Mouse (Mus musculus): Measurements from ENCODE around the gene Gm17455. TPM values are rescaled to one million over a fixed set of nuclear protein-coding genes. Genes with fewer than 3 reads are reported as not detected.

The Gm17455 gene
- polyA plus RNA-seq, 1 experiment from 2014 or later: 1.3 TPM

DNA sequence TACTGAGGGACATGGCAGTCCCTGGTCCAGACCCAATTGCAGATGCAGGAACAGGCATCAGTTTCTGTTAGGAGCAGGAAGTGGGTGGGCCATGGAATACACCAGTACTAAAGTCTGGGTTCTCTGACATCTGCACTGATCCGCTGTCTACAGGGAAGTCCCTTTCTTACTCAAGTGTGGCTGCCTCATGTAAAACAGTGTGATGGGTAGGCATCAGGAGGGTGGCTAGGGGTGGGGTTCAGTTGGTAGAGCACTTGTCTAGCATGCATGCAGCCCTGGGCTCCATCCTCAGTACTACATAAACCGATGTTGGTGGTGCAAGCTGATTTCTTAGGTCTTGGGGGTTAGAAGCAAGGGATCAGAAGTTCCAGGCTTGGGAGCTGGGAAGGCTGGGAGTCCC, 14.2 kb downstream of the Gm17455 start:
- H3K9me3 ChIP-seq (replicated peaks; ENCODE audit: control insufficient read depth, low read length): no peaks in the 10 kb centered on the region
- no peak overlapping the region for H3K27ac ChIP-seq (replicated peaks; ENCODE audit: low read depth, low read length)
- H3K36me3 ChIP-seq (replicated peaks; ENCODE audit: control insufficient read depth, insufficient read depth, low read depth, low read length): no peaks in the 10 kb centered on the region
- H3K27me3 ChIP-seq (ENCODE audit: control insufficient read depth, insufficient read depth, low read length): no peaks in the 10 kb centered on the region
- H3K4me2 ChIP-seq (ENCODE audit: low read depth, low read length): no peak overlapping the region
- 72% methylated on average over 2 of the region's 2 CpGs for WGBS
- no peak overlapping the region for H3K9ac ChIP-seq (replicated peaks; ENCODE audit: low read length)
- ATAC-seq (replicated peaks; ENCODE audit: insufficient number of reproducible peaks, low FRiP score, low TSS enrichment, low read depth) (no peak), DNase-seq (ENCODE audit: low spot score) (no peak)
- H3K4me1 ChIP-seq (ENCODE audit: control insufficient read depth, insufficient read depth, low read length): no peaks in the 10 kb centered on the region
- no peak overlapping the region for H3K4me3 ChIP-seq (ENCODE audit: low read depth, low read length)

DNA sequence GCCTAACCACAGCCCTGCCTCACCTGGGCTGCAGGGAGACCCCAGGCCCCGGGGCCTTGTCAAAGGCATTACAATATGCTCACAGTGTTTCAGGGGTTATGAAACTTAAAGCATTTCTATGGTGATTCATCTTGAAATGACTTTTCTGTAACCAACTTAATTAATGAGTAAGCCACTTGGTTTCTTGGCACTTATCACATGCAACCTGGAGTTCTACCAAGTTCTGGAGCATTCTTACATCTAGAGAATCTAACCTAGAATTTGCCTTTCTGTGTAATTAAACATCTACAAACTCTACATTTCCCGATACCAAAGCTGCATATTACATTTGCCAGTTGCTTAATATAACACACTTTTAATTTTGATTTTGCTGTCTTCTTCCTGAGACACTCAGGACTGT, 17.5 kb downstream of the Gm17455 start:
- Histone ChIP-seq H3K4me2 (ENCODE audit: low read depth, low read length) (no peak overlapping the region), H3K9me3 (replicated peaks; ENCODE audit: control insufficient read depth, low read length) (no peaks in the 10 kb centered on the region), H3K4me1 (ENCODE audit: control insufficient read depth, insufficient read depth, low read length) (no peaks in the 10 kb centered on the region), H3K9ac (replicated peaks; ENCODE audit: low read length) (no peak overlapping the region), H3K4me3 (ENCODE audit: low read depth, low read length) (no peak overlapping the region), H3K36me3 (replicated peaks; ENCODE audit: control insufficient read depth, insufficient read depth, low read depth, low read length) (no peaks in the 10 kb centered on the region), H3K27ac (replicated peaks; ENCODE audit: low read depth, low read length) (no peak overlapping the region), H3K27me3 (ENCODE audit: control insufficient read depth, insufficient read depth, low read length) (no peaks in the 10 kb centered on the region)
- DNase-seq (ENCODE audit: low spot score): no peak
- ATAC-seq (replicated peaks; ENCODE audit: insufficient number of reproducible peaks, low FRiP score, low TSS enrichment, low read depth): no peak
- WGBS: 92% methylated on average over 2 of the region's 2 CpGs

DNA sequence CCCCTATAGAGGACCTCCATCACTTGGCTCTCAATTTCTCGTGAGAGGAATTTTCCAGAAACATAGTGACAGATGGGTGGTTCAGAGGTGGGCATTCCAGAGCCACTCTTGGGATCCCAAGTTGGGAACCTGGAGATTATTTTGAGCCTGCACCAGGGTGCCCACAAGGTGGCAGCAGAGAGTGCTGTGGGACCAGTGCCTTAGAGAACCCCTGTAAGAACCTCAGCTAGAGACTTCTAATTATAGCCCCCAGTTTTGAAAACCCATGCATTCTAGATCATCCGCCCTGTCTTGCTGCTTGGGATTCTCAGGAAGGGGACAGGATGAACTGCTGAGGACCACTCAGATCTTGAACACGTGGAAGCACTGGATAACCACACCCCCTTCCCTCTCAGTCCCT, 18.6 kb downstream of the Gm17455 start:
- 16% methylated on average over 3 of the region's 3 CpGs for WGBS
- H3K9me3 ChIP-seq (replicated peaks; ENCODE audit: control insufficient read depth, low read length): no peaks in the 10 kb centered on the region
- H3K36me3 ChIP-seq (replicated peaks; ENCODE audit: control insufficient read depth, insufficient read depth, low read depth, low read length): no peaks in the 10 kb centered on the region
- H3K4me2 ChIP-seq (ENCODE audit: low read depth, low read length): no peak overlapping the region
- no peak overlapping the region for H3K4me3 ChIP-seq (ENCODE audit: low read depth, low read length)
- DNase-seq (ENCODE audit: low spot score) (peak; percentile 81), ATAC-seq (replicated peaks; ENCODE audit: insufficient number of reproducible peaks, low FRiP score, low TSS enrichment, low read depth) (no peak)
- H3K27ac ChIP-seq (replicated peaks; ENCODE audit: low read depth, low read length): no peak overlapping the region
- no peaks in the 10 kb centered on the region for H3K4me1 ChIP-seq (ENCODE audit: control insufficient read depth, insufficient read depth, low read length)
- H3K9ac ChIP-seq (replicated peaks; ENCODE audit: low read length): no peak overlapping the region
- no peaks in the 10 kb centered on the region for H3K27me3 ChIP-seq (ENCODE audit: control insufficient read depth, insufficient read depth, low read length)

DNA sequence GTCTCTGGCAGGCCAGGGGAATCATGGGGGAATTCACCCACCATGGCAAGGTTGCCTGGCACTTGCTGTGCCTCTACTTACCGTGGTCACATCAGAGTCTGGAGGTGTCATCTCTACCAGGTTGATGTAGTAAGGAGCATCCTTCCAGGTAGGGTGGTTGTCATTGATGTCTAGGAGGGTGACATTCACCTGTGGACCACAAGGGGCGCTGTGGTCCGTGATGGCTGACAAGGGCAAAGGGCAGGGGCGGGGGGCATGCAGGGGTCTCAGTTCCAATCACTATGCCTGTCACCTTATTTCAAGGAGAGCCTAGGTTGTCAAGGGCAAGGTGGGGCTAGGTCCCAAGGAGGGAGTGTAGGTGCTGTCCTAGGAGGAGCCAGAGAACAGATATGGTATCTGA, 20.1 kb downstream of the Gm17455 start:
- Histone ChIP-seq H3K4me3 (ENCODE audit: low read depth, low read length) (no peak overlapping the region), H3K9ac (replicated peaks; ENCODE audit: low read length) (no peak overlapping the region), H3K4me1 (ENCODE audit: control insufficient read depth, insufficient read depth, low read length) (no peaks in the 10 kb centered on the region), H3K36me3 (replicated peaks; ENCODE audit: control insufficient read depth, insufficient read depth, low read depth, low read length) (no peaks in the 10 kb centered on the region), H3K27ac (replicated peaks; ENCODE audit: low read depth, low read length) (no peak overlapping the region), H3K4me2 (ENCODE audit: low read depth, low read length) (no peak overlapping the region), H3K9me3 (replicated peaks; ENCODE audit: control insufficient read depth, low read length) (no peaks in the 10 kb centered on the region), H3K27me3 (ENCODE audit: control insufficient read depth, insufficient read depth, low read length) (no peaks in the 10 kb centered on the region)
- 30% methylated on average over 4 of the region's 4 CpGs for WGBS
- ATAC-seq (replicated peaks; ENCODE audit: insufficient number of reproducible peaks, low FRiP score, low TSS enrichment, low read depth): no peak
- DNase-seq (ENCODE audit: low spot score): peak; percentile 9

DNA sequence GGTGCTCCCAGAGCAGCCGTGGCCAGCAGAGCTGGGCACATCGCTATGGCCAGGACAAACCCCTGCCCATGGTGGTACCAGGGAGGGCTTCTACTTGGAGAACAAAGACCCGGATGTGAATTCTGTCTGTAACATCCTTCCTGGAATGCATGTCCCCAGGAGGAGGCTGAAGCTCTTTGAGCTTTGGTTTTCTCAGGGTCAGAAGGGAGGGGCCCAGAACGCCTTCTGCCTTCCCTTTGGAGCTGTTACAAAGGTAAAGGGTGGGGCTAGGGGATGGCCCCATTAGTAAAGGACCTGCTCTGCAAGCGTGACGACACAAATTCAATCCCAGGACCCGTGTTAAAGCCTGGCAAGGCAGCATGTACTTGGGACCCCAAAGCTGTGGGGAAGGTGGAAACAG, 23.2 kb downstream of the Gm17455 start:
- WGBS: 68% methylated on average over 7 of the region's 7 CpGs
- Histone ChIP-seq H3K36me3 (replicated peaks; ENCODE audit: control insufficient read depth, insufficient read depth, low read depth, low read length) (no peaks in the 10 kb centered on the region), H3K27me3 (ENCODE audit: control insufficient read depth, insufficient read depth, low read length) (no peaks in the 10 kb centered on the region), H3K4me1 (ENCODE audit: control insufficient read depth, insufficient read depth, low read length) (no peaks in the 10 kb centered on the region), H3K9ac (replicated peaks; ENCODE audit: low read length) (no peak overlapping the region), H3K4me3 (ENCODE audit: low read depth, low read length) (no peak overlapping the region), H3K9me3 (replicated peaks; ENCODE audit: control insufficient read depth, low read length) (no peaks in the 10 kb centered on the region), H3K27ac (replicated peaks; ENCODE audit: low read depth, low read length) (no peak overlapping the region), H3K4me2 (ENCODE audit: low read depth, low read length) (no peak overlapping the region)
- ATAC-seq (replicated peaks; ENCODE audit: insufficient number of reproducible peaks, low FRiP score, low TSS enrichment, low read depth) (no peak), DNase-seq (ENCODE audit: low spot score) (no peak)

DNA sequence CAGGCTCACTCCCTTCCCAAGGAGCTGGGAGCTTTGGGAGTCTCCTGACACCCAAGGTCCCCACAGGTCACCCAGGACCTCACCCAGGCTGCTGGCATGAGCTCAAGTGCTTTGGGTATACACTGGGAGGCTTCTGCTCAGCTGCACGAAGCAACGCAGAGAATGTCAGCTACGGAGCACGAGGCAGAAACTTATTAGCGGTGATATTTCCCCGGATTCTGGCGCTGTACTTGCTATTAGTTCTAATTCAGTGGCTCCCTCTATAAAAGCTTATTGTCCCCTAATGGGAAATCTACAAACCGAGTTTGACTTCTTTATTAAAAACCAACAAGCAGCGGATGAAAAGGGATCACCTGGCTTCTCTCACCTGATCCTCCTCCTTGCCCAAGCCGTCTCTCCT, 30.5 kb downstream of the Gm17455 start:
- no peak for ATAC-seq (replicated peaks; ENCODE audit: insufficient number of reproducible peaks, low FRiP score, low TSS enrichment, low read depth)
- Histone ChIP-seq H3K4me2 (ENCODE audit: low read depth, low read length) (no peak overlapping the region), H3K9me3 (replicated peaks; ENCODE audit: control insufficient read depth, low read length) (no peaks in the 10 kb centered on the region), H3K36me3 (replicated peaks; ENCODE audit: control insufficient read depth, insufficient read depth, low read depth, low read length) (no peaks in the 10 kb centered on the region), H3K4me1 (ENCODE audit: control insufficient read depth, insufficient read depth, low read length) (no peaks in the 10 kb centered on the region), H3K4me3 (ENCODE audit: low read depth, low read length) (no peak overlapping the region), H3K27me3 (ENCODE audit: control insufficient read depth, insufficient read depth, low read length) (no peaks in the 10 kb centered on the region), H3K9ac (replicated peaks; ENCODE audit: low read length) (no peak overlapping the region), H3K27ac (replicated peaks; ENCODE audit: low read depth, low read length) (no peak overlapping the region)
- no peak for DNase-seq (ENCODE audit: low spot score)
- WGBS: 76% methylated on average over 10 of the region's 10 CpGs

DNA sequence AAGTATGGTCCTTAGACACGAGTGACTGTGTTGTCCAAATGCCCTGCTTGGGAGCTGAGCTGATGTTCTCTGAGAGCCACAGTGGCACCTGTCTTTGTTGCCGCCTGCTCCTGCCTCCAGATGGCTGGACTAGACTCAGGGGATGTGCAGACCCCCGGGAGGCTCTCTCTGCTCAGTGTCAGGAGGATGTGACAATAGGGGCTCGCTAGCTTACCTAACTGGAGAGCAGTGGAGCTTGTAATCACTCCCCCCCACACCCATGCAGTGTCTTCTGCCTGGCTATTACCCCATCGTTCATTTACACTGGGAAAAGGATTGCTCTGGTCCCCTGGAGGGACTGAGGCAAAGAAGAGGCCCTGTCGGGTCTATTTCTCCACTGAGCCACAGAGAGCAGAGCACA, 31.1 kb downstream of the Gm17455 start:
- no peak for ATAC-seq (replicated peaks; ENCODE audit: insufficient number of reproducible peaks, low FRiP score, low TSS enrichment, low read depth)
- Histone ChIP-seq H3K4me2 (ENCODE audit: low read depth, low read length) (no peak overlapping the region), H3K27ac (replicated peaks; ENCODE audit: low read depth, low read length) (no peak overlapping the region), H3K9ac (replicated peaks; ENCODE audit: low read length) (no peak overlapping the region), H3K36me3 (replicated peaks; ENCODE audit: control insufficient read depth, insufficient read depth, low read depth, low read length) (no peaks in the 10 kb centered on the region), H3K4me1 (ENCODE audit: control insufficient read depth, insufficient read depth, low read length) (no peaks in the 10 kb centered on the region), H3K4me3 (ENCODE audit: low read depth, low read length) (no peak overlapping the region), H3K27me3 (ENCODE audit: control insufficient read depth, insufficient read depth, low read length) (no peaks in the 10 kb centered on the region), H3K9me3 (replicated peaks; ENCODE audit: control insufficient read depth, low read length) (no peaks in the 10 kb centered on the region)
- no peak for DNase-seq (ENCODE audit: low spot score)
- 44% methylated on average over 6 of the region's 6 CpGs for WGBS

DNA sequence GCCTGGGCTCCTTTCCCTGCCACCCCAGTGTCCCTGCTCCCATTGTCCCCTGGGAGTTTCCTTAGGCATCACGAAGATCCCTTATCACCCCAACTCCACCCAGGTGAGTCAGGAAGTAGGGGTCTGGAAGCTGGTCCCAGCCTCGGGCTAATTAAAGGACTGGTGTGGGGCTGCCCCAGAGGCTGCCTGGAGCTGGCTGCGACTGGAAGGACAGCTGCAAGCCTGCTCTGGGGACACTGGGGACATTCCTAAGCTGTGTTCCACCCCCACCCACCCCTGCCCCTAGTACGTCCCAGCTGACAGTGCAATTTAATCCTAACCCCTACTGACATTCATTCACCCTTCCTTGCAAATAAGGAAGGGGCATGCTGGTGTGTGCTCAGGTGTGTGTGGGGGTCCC, 33.2 kb downstream of the Gm17455 start:
- 32% methylated on average over 4 of the region's 4 CpGs for WGBS

More for the DNA sequence above, 33.2 kb downstream of the Gm17455 start:
- DNase-seq (ENCODE audit: low spot score): no peak
- H3K4me3 ChIP-seq (ENCODE audit: low read depth, low read length): no peak overlapping the region
- no peaks in the 10 kb centered on the region for H3K27me3 ChIP-seq (ENCODE audit: control insufficient read depth, insufficient read depth, low read length)
- H3K27ac ChIP-seq (replicated peaks; ENCODE audit: low read depth, low read length): no peak overlapping the region
- no peak overlapping the region for H3K4me2 ChIP-seq (ENCODE audit: low read depth, low read length)
- H3K9me3 ChIP-seq (replicated peaks; ENCODE audit: control insufficient read depth, low read length): no peaks in the 10 kb centered on the region
- H3K4me1 ChIP-seq (ENCODE audit: control insufficient read depth, insufficient read depth, low read length): no peaks in the 10 kb centered on the region
- no peaks in the 10 kb centered on the region for H3K36me3 ChIP-seq (replicated peaks; ENCODE audit: control insufficient read depth, insufficient read depth, low read depth, low read length)
- no peak overlapping the region for H3K9ac ChIP-seq (replicated peaks; ENCODE audit: low read length)
- ATAC-seq (replicated peaks; ENCODE audit: insufficient number of reproducible peaks, low FRiP score, low TSS enrichment, low read depth): no peak

All from embryonic facial prominence, embryonic 11.5 days (tissue).